Mouse (Mus musculus) cerebellum, adult 2 months (tissue): ENCODE results near the gene Capza2.

Experiments used
- CTCF ChIP-seq: fragments of 200-500 bp; IDR thresholded peaks from 2 replicates; pipeline ENCODE4 v1.5.1; 2011; ENCODE audit warnings: low read depth, mild to moderate bottlenecking, control low read depth, low read length, moderate library complexity, borderline replicate concordance; ENCODE audit not compliant: insufficient read depth
- POLR2A ChIP-seq: fragments of 200-500 bp; IDR thresholded peaks from 2 replicates; pipeline ENCODE4 v1.6.1; 2011; ENCODE audit warnings: low read length, control low read depth, borderline replicate concordance; ENCODE audit not compliant: insufficient read depth

- TF ChIP-seq POLR2A, result no peak
- TF ChIP-seq CTCF, result no peak
Observed at GRCm38 (mm10) chr6:17665348-17665747, 29.3 kb downstream of the Capza2 start.
